Comparison of ENCODE assay signal across 7 mouse cellular contexts in genomic region chr2:171542768-171543167, GRCm38 (mm10).
DNase-seq lines count a peak whose midpoint lies in the region; TF ChIP-seq lines count a peak whose summit lies in the region.
"Not testable (repeated sequence)": the region's sequence is repeated elsewhere in the genome, so short reads cannot be mapped to it uniquely, and the experiment has no call there.

No protein-coding gene starts in this region.

- not testable (repeated sequence) for H3K36me3 ChIP-seq in E14TG2a.4 (ENCODE audit: insufficient read depth, low read length); ES-Bruce4 (ENCODE audit: control insufficient read depth, insufficient read depth, low read length, poor library complexity, severe bottlenecking); ES-E14 (ENCODE audit: control insufficient read depth, insufficient read depth, low read length, poor library complexity, severe bottlenecking)

- TF ChIP-seq CTCF in E14TG2a.4 (conservative IDR thresholded peaks at IDR 0.05; ENCODE audit: low read length); ES-Bruce4 (IDR thresholded peaks at IDR 0.05; ENCODE audit: low read depth, low read length): not testable (repeated sequence)

- not testable (repeated sequence) for H3K4me1 ChIP-seq in E14TG2a.4 (replicated peaks; ENCODE audit: low read depth, low read length); ES-Bruce4 (ENCODE audit: control insufficient read depth, insufficient read depth, low read length); ES-E14 (ENCODE audit: control insufficient read depth in 2 of 2, insufficient read depth in 2 of 2, low read length in 2 of 2, poor library complexity in 1 of 2)

- H3K9ac ChIP-seq in ES-Bruce4 (ENCODE audit: low read depth, poor library complexity, severe bottlenecking) (peak overlapping the region; percentile 42; the same call in 1 of the 2 replicates), ES-E14 (ENCODE audit: insufficient read depth, low read depth, low read length, poor library complexity, severe bottlenecking) (peak overlapping the region; percentile 82)

- in situ Hi-C loops in ES-E14 (cut with MboI; ENCODE audit: low sequenced_read_pairs in 2 of 2, unreplicated experiment in 2 of 2) = not testable (repeated sequence)

- not testable (repeated sequence) for TF ChIP-seq EP300 in ES-Bruce4 (IDR thresholded peaks at IDR 0.05; ENCODE audit: insufficient read depth, low read depth, low read length)

- H3K27ac ChIP-seq in ES-Bruce4 (ENCODE audit: insufficient read depth, low read length); ES-E14 (ENCODE audit: insufficient read depth, low read depth, low read length, poor library complexity, severe bottlenecking): not testable (repeated sequence)

- H3K9me3 ChIP-seq in E14TG2a.4 (ENCODE audit: low read length); ES-Bruce4 (replicated peaks; ENCODE audit: control insufficient read depth, insufficient read depth, low read length, poor library complexity, severe bottlenecking); ES-E14 (ENCODE audit: control insufficient read depth, insufficient read depth, low read depth, low read length): not testable (repeated sequence)

- TF ChIP-seq POLR2A in ES-Bruce4 (IDR thresholded peaks at IDR 0.05; ENCODE audit: insufficient read depth, low read length) = not testable (repeated sequence)

- DNase-seq in ES-CJ7 (ENCODE audit: low read depth, low spot score) (peak; percentile 76), ES-E14 (ENCODE audit: low read depth, low spot score) (peak; percentile 47), R1 (ENCODE audit: low read depth, low spot score) (peak; percentile 88), WW6 (ENCODE audit: low read depth, low spot score) (peak; percentile 18), ZHBTc4 (ENCODE audit: low read depth, low spot score) (peak; percentile 83)

- H3K27me3 ChIP-seq in E14TG2a.4 (ENCODE audit: insufficient read depth, low read length); ES-Bruce4 (ENCODE audit: control insufficient read depth, insufficient read depth, low read length, poor library complexity, severe bottlenecking): not testable (repeated sequence)

- H3K4me3 ChIP-seq in E14TG2a.4 (replicated peaks; ENCODE audit: low read length) (peak overlapping the region; percentile 73), ES-Bruce4 (ENCODE audit: low read depth, low read length) (peak overlapping the region; percentile 57), ES-E14 (ENCODE audit: insufficient read depth in 1 of 2, low read depth in 1 of 2, low read length in 2 of 2, poor library complexity in 1 of 2, severe bottlenecking in 1 of 2) (peak overlapping the region; percentile 65 to 74)

TF ChIP-seq in ES-E14, 5 proteins besides CTCF, POLR2A, EP300 and RAD21:
- peak; percentile 84 for TF ChIP-seq CHD2 (IDR thresholded peaks at IDR 0.05; ENCODE audit: low read depth, low read length)

Comparison
In these comparisons a context has a peak if more than half of its experiments do, and no peak if none do; other contexts are left out.
1. DNase-seq: peak in every context shown above with its lines; median percentile 88 in R1; 83 in ZHBTc4; 76 in ES-CJ7; 47 in ES-E14; 18 in WW6.